ENCODE assay signal across 9 mouse cellular contexts in genomic region chr14:102810121-102810921, GRCm38 (mm10).
DNase-seq lines count a peak whose midpoint lies in the region; ATAC-seq and TF ChIP-seq lines count a peak whose summit lies in the region.
"Had no signal": no experiment of that assay in that cellular context is flagged by ENCODE, and none has a peak within 500 bp of the region (broad histone marks: within the 10 kb centered on the region; RNA-seq: fewer than 3 reads in every experiment).

No protein-coding gene starts in this region.

- no peaks in the 10 kb centered on the region for H3K79me2 ChIP-seq in heart, adult 2 months (replicated peaks; ENCODE audit: control insufficient read depth, insufficient read depth, low read length)

- peaks cover 13% of the 10 kb centered on the region for H3K4me1 ChIP-seq in heart, adult 2 months (ENCODE audit: control insufficient read depth, insufficient read depth, low read length)
- no peaks in the 10 kb centered on the region; the same call in 1 of the 2 replicates for H3K4me1 ChIP-seq in heart, embryonic 11.5 days (ENCODE audit: control insufficient read depth, insufficient read depth, low read length)
- peaks cover 18% of the 10 kb centered on the region for H3K4me1 ChIP-seq in kidney, embryonic 16.5 days (ENCODE audit: insufficient read depth, low read length)
- H3K4me1 ChIP-seq in forebrain, postnatal 0 days (ENCODE audit: insufficient read depth): no peaks in the 10 kb centered on the region
- H3K4me1 ChIP-seq: hindbrain, embryonic 15.5 days had no signal

- peak overlapping the region; percentile 39 for H3K27ac ChIP-seq in heart, adult 2 months
- no peak overlapping the region for H3K27ac ChIP-seq in heart, embryonic 11.5 days (ENCODE audit: low read depth, low read length)
- H3K27ac ChIP-seq in kidney, embryonic 16.5 days (ENCODE audit: low read length): peak overlapping the region; percentile 68
- no peak overlapping the region for H3K27ac ChIP-seq in forebrain, postnatal 0 days (ENCODE audit: low read depth, low read length)
- H3K27ac ChIP-seq: hindbrain, embryonic 15.5 days had no signal

- no peak; the same call in 1 of the 2 replicates for TF ChIP-seq POLR2A in heart, adult 2 months (IDR thresholded peaks at IDR 0.05; ENCODE audit: insufficient read depth, low read depth, low read length)

- WGBS in heart, adult 2 months: 40% methylated on average over 7 of the region's 7 CpGs
- 67% methylated on average over 7 of the region's 7 CpGs for WGBS in heart, embryonic 11.5 days (ENCODE audit: insufficient replicate concordance)
- WGBS in kidney, embryonic 16.5 days: 44% methylated on average over 7 of the region's 7 CpGs
- WGBS in forebrain, postnatal 0 days: 81% methylated on average over 7 of the region's 7 CpGs

- TF ChIP-seq CTCF in heart, adult 2 months (IDR thresholded peaks at IDR 0.05): peak; percentile 63
- TF ChIP-seq CTCF in forebrain, postnatal 0 days (IDR thresholded peaks at IDR 0.05; ENCODE audit: low read depth): no peak; the same call in 1 of the 2 replicates

- H3K9me3 ChIP-seq in heart, embryonic 11.5 days (replicated peaks; ENCODE audit: control insufficient read depth, low read length): no peaks in the 10 kb centered on the region
- H3K9me3 ChIP-seq in kidney, embryonic 16.5 days (ENCODE audit: low read length): no peaks in the 10 kb centered on the region
- no peaks in the 10 kb centered on the region for H3K9me3 ChIP-seq in forebrain, postnatal 0 days (ENCODE audit: low read length)
- H3K9me3 ChIP-seq: hindbrain, embryonic 15.5 days had no signal

- H3K9ac ChIP-seq in heart, adult 2 months (ENCODE audit: low read depth, low read length): no peak overlapping the region
- H3K9ac ChIP-seq in heart, embryonic 11.5 days (ENCODE audit: low read depth, low read length): no peak overlapping the region
- H3K9ac ChIP-seq in kidney, embryonic 16.5 days (replicated peaks; ENCODE audit: low read length): no peak overlapping the region
- no peak overlapping the region for H3K9ac ChIP-seq in forebrain, postnatal 0 days
- H3K9ac ChIP-seq: hindbrain, embryonic 15.5 days had no signal

- TF ChIP-seq EP300 in heart, adult 2 months (IDR thresholded peaks at IDR 0.05; ENCODE audit: insufficient read depth, low read depth, low read length): peak; percentile 85

- no peaks in the 10 kb centered on the region for H3K27me3 ChIP-seq in heart, adult 2 months (ENCODE audit: control insufficient read depth, insufficient read depth, low read length)
- no peaks in the 10 kb centered on the region for H3K27me3 ChIP-seq in heart, embryonic 11.5 days (ENCODE audit: control insufficient read depth, insufficient read depth, low read length)
- no peaks in the 10 kb centered on the region for H3K27me3 ChIP-seq in kidney, embryonic 16.5 days (ENCODE audit: insufficient read depth, low read length)
- no peaks in the 10 kb centered on the region for H3K27me3 ChIP-seq in forebrain, postnatal 0 days (ENCODE audit: insufficient read depth, low read length)
- H3K27me3 ChIP-seq: hindbrain, embryonic 15.5 days had no signal

- ATAC-seq in heart, embryonic 11.5 days (replicated peaks; ENCODE audit: insufficient number of reproducible peaks, low FRiP score, low TSS enrichment): no peak
- peak; percentile 82; the same call in 1 of the 2 replicates for ATAC-seq in kidney, embryonic 16.5 days (ENCODE audit: low FRiP score, low TSS enrichment)
- ATAC-seq in forebrain, postnatal 0 days: no peak

- H3K36me3 ChIP-seq in heart, adult 2 months (ENCODE audit: control insufficient read depth, insufficient read depth, low read length): peaks cover 6% of the 10 kb centered on the region
- no peaks in the 10 kb centered on the region for H3K36me3 ChIP-seq in heart, embryonic 11.5 days (ENCODE audit: control insufficient read depth, insufficient read depth, low read length)
- no peaks in the 10 kb centered on the region for H3K36me3 ChIP-seq in kidney, embryonic 16.5 days (ENCODE audit: insufficient read depth, low read length)
- no peaks in the 10 kb centered on the region for H3K36me3 ChIP-seq in forebrain, postnatal 0 days (ENCODE audit: insufficient read depth)
- H3K36me3 ChIP-seq: hindbrain, embryonic 15.5 days had no signal

- no peak overlapping the region for H3K4me2 ChIP-seq in heart, embryonic 11.5 days
- no peak overlapping the region for H3K4me2 ChIP-seq in kidney, embryonic 16.5 days (replicated peaks; ENCODE audit: low read depth, low read length)
- H3K4me2 ChIP-seq in forebrain, postnatal 0 days (ENCODE audit: low read depth): no peak overlapping the region
- H3K4me2 ChIP-seq: hindbrain, embryonic 15.5 days had no signal

- intact Hi-C loops in heart, adult 2 months (cut with DNase I): loop anchor here (1.0 to 2.0 kb wide), 4 partner anchors 16 to 170 kb away; no protein-coding TSS in a partner anchor

- peak; percentile 58 to 80 for DNase-seq in heart, adult 2 months
- DNase-seq in forelimb bud, embryonic 11.5 days (ENCODE audit: low read depth, low spot score): peak; percentile 39
- peak; percentile 45 to 51 for DNase-seq in lung, postnatal 4 days
- peak; percentile 66 for DNase-seq in thymus, postnatal 4 days
- DNase-seq in left cerebral cortex, adult 18-20 months (ENCODE audit: low spot score in 2 of 2): no peak
- no peak for DNase-seq in forebrain, postnatal 0 days

- no peak overlapping the region for H3K4me3 ChIP-seq in heart, adult 2 months
- H3K4me3 ChIP-seq in heart, embryonic 11.5 days (ENCODE audit: low read depth, low read length): no peak overlapping the region
- no peak overlapping the region for H3K4me3 ChIP-seq in kidney, embryonic 16.5 days (ENCODE audit: low read length)
- no peak overlapping the region for H3K4me3 ChIP-seq in forebrain, postnatal 0 days (ENCODE audit: low read depth, low read length)
- H3K4me3 ChIP-seq: hindbrain, embryonic 15.5 days had no signal

Comparison
In these comparisons a context has a peak if more than half of its experiments do, and no peak if none do; other contexts are left out.
1. H3K27ac ChIP-seq: peak in heart, adult 2 months (single experiment) and kidney, embryonic 16.5 days (single experiment); none in heart, embryonic 11.5 days (single experiment) and forebrain, postnatal 0 days (single experiment).
2. DNase-seq: peak in heart, adult 2 months (2 of 2), forelimb bud, embryonic 11.5 days (single experiment), lung, postnatal 4 days (2 of 2) and thymus, postnatal 4 days (single experiment); none in left cerebral cortex, adult 18-20 months (0 of 2) and forebrain, postnatal 0 days (single experiment).